Mouse (Mus musculus): ENCODE measurements at regions not wholly inside any gene's neighbourhood (a gene's known extent, or its start where the extent isn't known, plus 50 kb on each side); places are given as distances from the start of the nearest gene placed in this dataset.

DNA sequence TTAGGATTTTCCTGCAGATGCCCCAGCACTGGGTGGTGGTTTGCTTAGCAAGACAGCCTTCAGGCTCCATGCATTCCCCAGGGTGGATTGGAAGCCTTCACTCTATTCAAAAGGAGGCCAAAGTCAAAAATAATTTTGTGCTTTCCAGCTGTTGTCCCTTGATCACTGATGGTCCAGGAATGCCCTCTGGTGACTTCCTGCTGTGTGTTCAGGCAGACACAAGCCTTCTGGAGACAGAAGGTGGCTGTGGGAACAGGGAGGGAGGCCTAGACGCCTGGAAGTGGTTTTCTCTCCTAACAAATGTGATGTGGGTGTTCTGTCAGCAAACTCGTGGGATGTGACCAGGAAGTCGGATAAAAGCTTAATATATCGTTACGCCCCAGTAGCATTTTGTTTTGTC, 81.3 kb downstream of the Atp6ap1l start:
- ATAC-seq (replicated peaks; ENCODE audit: insufficient number of reproducible peaks, low FRiP score, low TSS enrichment, low read depth): no peak
- H3K9ac ChIP-seq (replicated peaks; ENCODE audit: low read length): no peak overlapping the region
- H3K27me3 ChIP-seq (ENCODE audit: control insufficient read depth, insufficient read depth, low read length): no peaks in the 10 kb centered on the region
- no peak overlapping the region for H3K4me3 ChIP-seq (ENCODE audit: low read depth, low read length)
- WGBS: 55% methylated on average over 5 of the region's 5 CpGs
- H3K9me3 ChIP-seq (replicated peaks; ENCODE audit: control insufficient read depth, low read length): no peaks in the 10 kb centered on the region
- no peak overlapping the region for H3K4me2 ChIP-seq (ENCODE audit: low read depth, low read length)
- H3K27ac ChIP-seq (replicated peaks; ENCODE audit: low read depth, low read length): no peak overlapping the region
- no peaks in the 10 kb centered on the region for H3K36me3 ChIP-seq (replicated peaks; ENCODE audit: control insufficient read depth, insufficient read depth, low read depth, low read length)
- DNase-seq (ENCODE audit: low spot score): no peak
- no peaks in the 10 kb centered on the region for H3K4me1 ChIP-seq (ENCODE audit: control insufficient read depth, insufficient read depth, low read length)

DNA sequence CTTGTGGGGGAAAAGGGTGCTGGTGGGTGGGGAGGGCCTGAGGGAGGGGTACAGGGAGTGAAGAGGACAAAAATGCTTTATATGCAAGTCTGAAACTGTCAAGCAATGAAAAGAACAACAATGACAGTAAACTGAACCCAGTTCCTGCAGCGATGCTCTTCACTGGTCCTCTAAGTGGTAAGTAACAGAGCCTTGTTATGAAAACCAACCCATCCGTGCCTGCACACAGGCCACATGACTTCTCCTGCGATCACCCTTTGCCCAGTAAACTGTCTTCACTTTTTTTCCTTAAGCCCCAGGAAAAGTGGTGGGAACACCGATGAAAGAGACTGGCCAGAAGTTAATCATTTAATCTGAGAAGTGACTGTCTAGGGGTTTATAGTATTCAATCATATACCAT, 83.3 kb downstream of the Atp6ap1l start:
- Histone ChIP-seq H3K4me1 (ENCODE audit: control insufficient read depth, insufficient read depth, low read length) (no peaks in the 10 kb centered on the region), H3K4me3 (ENCODE audit: low read depth, low read length) (no peak overlapping the region), H3K36me3 (replicated peaks; ENCODE audit: control insufficient read depth, insufficient read depth, low read depth, low read length) (no peaks in the 10 kb centered on the region), H3K4me2 (ENCODE audit: low read depth, low read length) (no peak overlapping the region), H3K27me3 (ENCODE audit: control insufficient read depth, insufficient read depth, low read length) (no peaks in the 10 kb centered on the region), H3K9me3 (replicated peaks; ENCODE audit: control insufficient read depth, low read length) (no peaks in the 10 kb centered on the region), H3K27ac (replicated peaks; ENCODE audit: low read depth, low read length) (no peak overlapping the region), H3K9ac (replicated peaks; ENCODE audit: low read length) (no peak overlapping the region)
- no peak for DNase-seq (ENCODE audit: low spot score)
- no peak for ATAC-seq (replicated peaks; ENCODE audit: insufficient number of reproducible peaks, low FRiP score, low TSS enrichment, low read depth)
- WGBS: 81% methylated on average over 4 of the region's 4 CpGs

DNA sequence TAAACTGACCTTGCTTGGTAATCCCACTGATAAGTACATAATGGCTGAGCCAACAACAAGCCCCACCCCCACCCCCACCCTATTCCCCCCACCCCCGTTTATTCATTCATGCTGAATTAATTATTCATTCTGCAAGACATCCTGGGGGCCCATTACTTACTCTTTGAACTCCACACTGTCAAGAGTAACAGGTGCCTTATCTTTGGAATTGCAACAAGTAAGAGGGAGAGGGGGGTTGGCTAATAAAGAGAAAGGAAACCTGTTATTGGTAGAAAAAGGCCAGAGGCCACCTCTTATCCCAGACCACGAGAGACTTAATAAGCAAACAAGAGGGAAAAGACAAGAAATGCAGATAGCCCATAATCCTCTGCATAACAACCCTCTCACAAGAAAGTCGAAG, 84.7 kb downstream of the Atp6ap1l start:
- H3K36me3 ChIP-seq (replicated peaks; ENCODE audit: control insufficient read depth, insufficient read depth, low read depth, low read length): no peaks in the 10 kb centered on the region
- H3K9me3 ChIP-seq (replicated peaks; ENCODE audit: control insufficient read depth, low read length): no peaks in the 10 kb centered on the region
- no peak overlapping the region for H3K4me2 ChIP-seq (ENCODE audit: low read depth, low read length)
- H3K9ac ChIP-seq (replicated peaks; ENCODE audit: low read length): no peak overlapping the region
- no peaks in the 10 kb centered on the region for H3K27me3 ChIP-seq (ENCODE audit: control insufficient read depth, insufficient read depth, low read length)
- no peak overlapping the region for H3K27ac ChIP-seq (replicated peaks; ENCODE audit: low read depth, low read length)
- 32% methylated on average over 3 of the region's 3 CpGs for WGBS
- no peaks in the 10 kb centered on the region for H3K4me1 ChIP-seq (ENCODE audit: control insufficient read depth, insufficient read depth, low read length)
- ATAC-seq (replicated peaks; ENCODE audit: insufficient number of reproducible peaks, low FRiP score, low TSS enrichment, low read depth) (no peak), DNase-seq (ENCODE audit: low spot score) (no peak)
- H3K4me3 ChIP-seq (ENCODE audit: low read depth, low read length): no peak overlapping the region

DNA sequence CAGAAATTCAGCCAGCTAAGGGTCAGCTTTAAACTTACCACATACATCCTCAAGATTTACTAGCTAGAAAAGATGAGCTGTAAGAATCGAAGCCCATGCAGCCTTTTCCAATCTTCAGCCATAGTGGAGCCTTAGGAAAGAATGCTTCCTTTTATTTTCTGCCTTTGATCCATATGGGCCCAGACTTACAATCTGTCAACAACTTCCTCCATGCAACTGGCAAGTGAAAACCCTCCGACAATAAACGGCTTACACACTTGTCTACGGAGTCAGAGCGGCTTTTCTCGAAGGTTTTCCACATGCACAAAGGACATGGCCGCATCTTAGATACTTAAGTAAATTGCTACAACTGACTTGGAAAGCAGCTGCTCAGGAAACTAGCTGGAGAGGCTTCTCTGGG, 85.2 kb downstream of the Atp6ap1l start:
- DNase-seq (ENCODE audit: low spot score): no peak
- H3K36me3 ChIP-seq (replicated peaks; ENCODE audit: control insufficient read depth, insufficient read depth, low read depth, low read length): no peaks in the 10 kb centered on the region
- H3K27me3 ChIP-seq (ENCODE audit: control insufficient read depth, insufficient read depth, low read length): no peaks in the 10 kb centered on the region
- no peak overlapping the region for H3K4me3 ChIP-seq (ENCODE audit: low read depth, low read length)
- 59% methylated on average over 7 of the region's 7 CpGs for WGBS
- no peaks in the 10 kb centered on the region for H3K9me3 ChIP-seq (replicated peaks; ENCODE audit: control insufficient read depth, low read length)
- H3K27ac ChIP-seq (replicated peaks; ENCODE audit: low read depth, low read length): no peak overlapping the region
- H3K9ac ChIP-seq (replicated peaks; ENCODE audit: low read length): no peak overlapping the region
- no peak for ATAC-seq (replicated peaks; ENCODE audit: insufficient number of reproducible peaks, low FRiP score, low TSS enrichment, low read depth)
- H3K4me2 ChIP-seq (ENCODE audit: low read depth, low read length): no peak overlapping the region
- H3K4me1 ChIP-seq (ENCODE audit: control insufficient read depth, insufficient read depth, low read length): no peaks in the 10 kb centered on the region

DNA sequence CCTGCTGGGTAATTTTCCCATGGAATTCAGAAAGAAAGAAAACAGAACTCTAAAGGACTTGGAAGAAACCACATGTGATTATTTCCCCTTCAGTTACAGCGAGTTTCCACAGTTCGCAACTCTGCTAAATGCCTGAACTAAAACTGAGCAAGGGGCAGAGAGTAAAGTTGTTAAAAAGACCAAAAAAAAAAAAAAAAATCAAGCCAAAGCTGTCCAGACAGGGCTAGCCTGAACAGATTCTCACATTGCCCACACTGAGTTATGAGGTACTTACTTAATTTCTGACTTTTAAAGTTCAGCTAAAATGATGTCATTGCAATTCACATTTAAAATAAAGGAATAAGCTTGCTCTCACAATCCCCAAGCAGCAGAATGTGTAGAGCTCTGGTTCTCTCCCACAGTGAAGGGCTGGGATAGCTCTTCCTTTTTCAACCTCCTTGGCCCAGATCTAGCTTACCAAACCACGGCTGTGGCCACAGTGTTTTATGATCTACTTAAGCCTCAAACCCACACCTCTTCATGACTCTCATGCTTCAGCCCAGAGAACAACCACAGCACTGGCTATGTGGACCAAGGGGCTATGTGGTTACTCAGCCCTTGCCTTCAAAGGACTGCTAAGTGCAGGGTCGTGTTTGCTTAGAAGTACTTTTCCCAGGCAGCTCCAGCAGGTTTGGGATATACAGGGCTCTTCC, 90.8 kb downstream of the Atp6ap1l start:
- no peaks in the 10 kb centered on the region for H3K9me3 ChIP-seq (replicated peaks; ENCODE audit: control insufficient read depth, low read length)
- WGBS: 81% methylated on average over 4 of the region's 4 CpGs
- ATAC-seq (replicated peaks; ENCODE audit: insufficient number of reproducible peaks, low FRiP score, low TSS enrichment, low read depth) (no peak), DNase-seq (ENCODE audit: low spot score) (no peak)
- no peak overlapping the region for H3K4me2 ChIP-seq (ENCODE audit: low read depth, low read length)
- H3K9ac ChIP-seq (replicated peaks; ENCODE audit: low read length): no peak overlapping the region
- no peaks in the 10 kb centered on the region for H3K27me3 ChIP-seq (ENCODE audit: control insufficient read depth, insufficient read depth, low read length)
- no peaks in the 10 kb centered on the region for H3K4me1 ChIP-seq (ENCODE audit: control insufficient read depth, insufficient read depth, low read length)
- H3K36me3 ChIP-seq (replicated peaks; ENCODE audit: control insufficient read depth, insufficient read depth, low read depth, low read length): no peaks in the 10 kb centered on the region
- H3K4me3 ChIP-seq (ENCODE audit: low read depth, low read length): no peak overlapping the region
- no peak overlapping the region for H3K27ac ChIP-seq (replicated peaks; ENCODE audit: low read depth, low read length)

DNA sequence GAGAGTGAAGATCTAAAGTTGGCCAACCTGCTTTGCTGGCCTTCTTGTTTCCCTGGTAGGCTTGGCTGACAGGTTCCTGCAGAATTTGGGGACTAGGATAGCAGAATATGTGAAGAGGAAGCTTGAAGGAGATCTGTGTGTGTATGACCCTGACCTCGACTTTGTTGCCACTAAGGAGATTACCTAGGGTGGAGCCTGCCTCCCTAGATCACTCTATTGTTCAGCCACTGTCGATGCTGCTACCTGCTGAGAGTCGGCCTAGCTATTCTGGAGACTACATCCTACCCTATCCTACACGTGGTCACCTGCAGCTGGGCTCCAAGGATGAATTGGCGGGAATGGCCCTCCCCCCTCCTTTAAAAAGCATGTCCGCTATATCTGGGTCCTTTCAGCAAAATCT, 95.1 kb downstream of the Atp6ap1l start:
- H3K9me3 ChIP-seq (replicated peaks; ENCODE audit: control insufficient read depth, low read length): no peaks in the 10 kb centered on the region

DNA sequence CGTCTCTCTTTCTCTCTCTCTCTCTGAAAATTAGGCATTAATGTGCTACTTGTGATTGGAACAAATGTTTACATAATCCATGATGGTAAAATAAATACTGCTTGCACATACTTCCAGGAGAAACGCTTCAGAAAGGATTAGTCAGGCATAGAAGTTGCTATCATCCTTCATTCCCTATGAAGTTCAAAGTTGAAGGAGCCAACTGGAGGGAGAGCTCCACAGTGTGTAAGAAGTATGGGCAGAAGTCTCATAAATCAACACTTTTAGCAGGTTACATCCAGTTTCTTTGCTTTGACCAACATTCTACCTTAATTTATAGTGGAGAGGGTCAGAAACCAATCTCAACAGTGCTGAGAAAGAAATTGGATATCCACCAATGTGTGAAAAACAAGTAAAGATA, 105.5 kb downstream of the Atp6ap1l start:
- no peaks in the 10 kb centered on the region for H3K9me3 ChIP-seq (replicated peaks; ENCODE audit: control insufficient read depth, low read length)
- no peak overlapping the region for H3K9ac ChIP-seq (replicated peaks; ENCODE audit: low read length)

More for the DNA sequence above, 95.1 kb downstream of the Atp6ap1l start:
- WGBS: 71% methylated on average over 6 of the region's 6 CpGs
- Histone ChIP-seq H3K36me3 (replicated peaks; ENCODE audit: control insufficient read depth, insufficient read depth, low read depth, low read length) (no peaks in the 10 kb centered on the region), H3K4me2 (ENCODE audit: low read depth, low read length) (no peak overlapping the region), H3K4me1 (ENCODE audit: control insufficient read depth, insufficient read depth, low read length) (no peaks in the 10 kb centered on the region), H3K4me3 (ENCODE audit: low read depth, low read length) (no peak overlapping the region), H3K27me3 (ENCODE audit: control insufficient read depth, insufficient read depth, low read length) (no peaks in the 10 kb centered on the region), H3K9ac (replicated peaks; ENCODE audit: low read length) (no peak overlapping the region), H3K27ac (replicated peaks; ENCODE audit: low read depth, low read length) (no peak overlapping the region)
- DNase-seq (ENCODE audit: low spot score) (no peak), ATAC-seq (replicated peaks; ENCODE audit: insufficient number of reproducible peaks, low FRiP score, low TSS enrichment, low read depth) (no peak)

DNA sequence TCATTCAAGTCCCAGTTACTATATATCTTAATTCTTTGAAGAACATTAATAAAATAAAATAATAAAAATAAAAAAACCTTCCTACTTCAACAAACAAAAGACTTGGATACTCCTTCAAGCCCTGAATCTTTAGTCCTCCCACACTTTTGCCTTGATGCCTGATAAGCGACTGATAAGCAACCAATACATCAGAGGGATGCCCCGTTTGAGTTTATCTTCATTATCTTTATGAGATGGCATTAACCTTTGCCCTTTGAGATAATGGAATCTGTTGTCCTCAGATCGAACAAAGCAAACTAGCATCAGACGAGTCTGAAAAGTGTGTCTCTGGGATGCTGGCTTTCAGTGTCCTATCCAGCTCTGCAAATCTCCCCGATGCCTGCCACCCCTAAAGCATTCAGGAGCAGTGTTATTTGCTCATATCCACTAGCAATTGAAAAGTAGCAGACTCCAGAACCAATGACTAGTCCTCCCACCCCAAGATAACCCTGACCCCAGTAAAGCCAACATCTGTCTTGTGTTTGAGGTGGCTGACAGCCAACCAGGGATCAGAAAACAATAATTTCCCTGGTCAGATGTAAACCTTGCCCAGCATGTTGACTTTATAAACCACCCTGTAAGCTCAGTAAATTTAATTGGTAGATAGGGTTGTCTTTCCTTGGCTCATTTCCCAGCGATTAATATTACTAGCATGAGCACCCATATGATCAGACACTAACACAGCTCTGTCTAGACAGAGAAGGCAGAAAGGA, 106.2 kb downstream of the Atp6ap1l start:
- Histone ChIP-seq H3K4me3 (ENCODE audit: low read depth, low read length) (no peak overlapping the region), H3K9me3 (replicated peaks; ENCODE audit: control insufficient read depth, low read length) (no peaks in the 10 kb centered on the region), H3K27ac (replicated peaks; ENCODE audit: low read depth, low read length) (no peak overlapping the region), H3K4me2 (ENCODE audit: low read depth, low read length) (no peak overlapping the region), H3K36me3 (replicated peaks; ENCODE audit: control insufficient read depth, insufficient read depth, low read depth, low read length) (no peaks in the 10 kb centered on the region), H3K27me3 (ENCODE audit: control insufficient read depth, insufficient read depth, low read length) (no peaks in the 10 kb centered on the region), H3K4me1 (ENCODE audit: control insufficient read depth, insufficient read depth, low read length) (no peaks in the 10 kb centered on the region), H3K9ac (replicated peaks; ENCODE audit: low read length) (no peak overlapping the region)
- ATAC-seq (replicated peaks; ENCODE audit: insufficient number of reproducible peaks, low FRiP score, low TSS enrichment, low read depth) (no peak; the same call in 1 of the 2 replicates), DNase-seq (ENCODE audit: low spot score) (peak; percentile 38)
- 42% methylated on average over 6 of the region's 6 CpGs for WGBS

More for the DNA sequence above, 105.5 kb downstream of the Atp6ap1l start:
- no peak overlapping the region for H3K4me3 ChIP-seq (ENCODE audit: low read depth, low read length)
- H3K27me3 ChIP-seq (ENCODE audit: control insufficient read depth, insufficient read depth, low read length): no peaks in the 10 kb centered on the region
- no peaks in the 10 kb centered on the region for H3K36me3 ChIP-seq (replicated peaks; ENCODE audit: control insufficient read depth, insufficient read depth, low read depth, low read length)
- H3K4me1 ChIP-seq (ENCODE audit: control insufficient read depth, insufficient read depth, low read length): no peaks in the 10 kb centered on the region
- H3K27ac ChIP-seq (replicated peaks; ENCODE audit: low read depth, low read length): no peak overlapping the region
- no peak overlapping the region for H3K4me2 ChIP-seq (ENCODE audit: low read depth, low read length)
- no peak for ATAC-seq (replicated peaks; ENCODE audit: insufficient number of reproducible peaks, low FRiP score, low TSS enrichment, low read depth)
- DNase-seq (ENCODE audit: low spot score): no peak
- 60% methylated on average over 2 of the region's 2 CpGs for WGBS

Data from embryonic facial prominence, embryonic 11.5 days (tissue).